Mouse (Mus musculus) skeletal muscle tissue, adult 2 months (tissue): ENCODE results near the gene Ube2j1.
"Not testable (repeated sequence)": the region's sequence is repeated elsewhere in the genome, so short reads cannot be mapped to it uniquely, and the experiment has no call there.

Source experiments
- DNase-seq: peaks from one replicate; pipeline ENCODE4 v3.0.0-alpha.2; 2012; ENCODE audit warnings: low read depth, low spot score

Gene Ube2j1

DNA sequence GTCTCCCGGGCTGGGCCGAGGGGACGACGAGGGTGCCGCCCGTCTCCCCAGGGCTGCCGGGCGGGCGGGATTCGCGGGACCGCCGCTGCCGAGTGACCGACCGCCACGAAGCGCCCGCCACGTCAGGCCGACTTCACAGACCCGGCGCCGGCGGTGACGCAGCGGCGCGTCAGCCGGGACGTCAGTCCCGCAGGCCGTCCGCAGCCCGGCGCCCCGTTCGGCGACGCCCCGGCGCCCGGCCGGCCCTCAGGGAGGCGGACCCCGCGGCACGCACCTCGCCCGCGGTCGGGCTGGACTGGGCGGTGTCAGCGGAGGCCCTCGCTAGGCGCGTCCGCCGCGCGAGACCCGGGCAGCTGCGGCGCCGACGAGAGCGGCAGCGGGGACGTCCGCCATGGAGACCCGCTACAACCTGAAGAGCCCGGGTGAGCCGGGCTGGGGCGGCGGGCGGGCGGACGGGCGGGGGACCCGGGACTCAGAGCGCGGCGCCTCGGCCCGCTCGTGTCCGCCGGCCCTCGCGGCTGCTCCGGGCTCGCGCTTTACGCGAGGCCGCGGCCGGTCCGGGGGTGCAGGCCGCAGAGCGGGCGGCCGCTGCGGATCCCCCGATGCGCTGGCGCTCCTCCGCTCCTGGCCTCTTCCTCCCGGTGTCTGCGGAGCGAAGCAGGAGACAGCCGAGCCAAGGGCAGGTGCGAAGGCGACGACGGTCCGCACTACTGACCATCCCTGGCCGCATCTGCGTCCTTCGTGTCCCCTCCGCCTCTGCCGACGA, at the start of gene Ube2j1:
Gene Ube2j1 (plus strand): TSS at position 222 of the 766 bp plus-strand sequence.
- peak; percentile 88 for DNase-seq

DNA sequence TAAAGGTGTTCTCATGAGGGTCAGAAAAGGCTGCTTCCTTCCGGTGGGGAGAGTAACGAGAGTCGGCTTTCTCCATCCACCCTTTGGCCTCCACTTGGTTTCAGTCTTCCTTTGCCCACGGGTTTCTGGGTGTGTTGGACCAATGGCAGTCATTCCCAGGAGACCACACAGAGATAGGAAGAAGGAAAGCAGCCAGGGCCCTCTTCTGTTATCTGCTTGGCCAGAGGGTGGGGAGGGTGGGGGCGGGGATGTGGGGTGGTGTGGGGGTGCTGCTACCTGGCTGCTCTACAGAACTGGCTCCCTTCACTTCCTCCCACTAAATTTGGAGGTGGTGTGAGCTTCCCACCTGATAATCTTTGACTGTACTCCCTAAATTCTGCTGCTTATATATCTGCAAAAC, 49.6 kb upstream of the Ube2j1 start:
- DNase-seq: no peak

DNA sequence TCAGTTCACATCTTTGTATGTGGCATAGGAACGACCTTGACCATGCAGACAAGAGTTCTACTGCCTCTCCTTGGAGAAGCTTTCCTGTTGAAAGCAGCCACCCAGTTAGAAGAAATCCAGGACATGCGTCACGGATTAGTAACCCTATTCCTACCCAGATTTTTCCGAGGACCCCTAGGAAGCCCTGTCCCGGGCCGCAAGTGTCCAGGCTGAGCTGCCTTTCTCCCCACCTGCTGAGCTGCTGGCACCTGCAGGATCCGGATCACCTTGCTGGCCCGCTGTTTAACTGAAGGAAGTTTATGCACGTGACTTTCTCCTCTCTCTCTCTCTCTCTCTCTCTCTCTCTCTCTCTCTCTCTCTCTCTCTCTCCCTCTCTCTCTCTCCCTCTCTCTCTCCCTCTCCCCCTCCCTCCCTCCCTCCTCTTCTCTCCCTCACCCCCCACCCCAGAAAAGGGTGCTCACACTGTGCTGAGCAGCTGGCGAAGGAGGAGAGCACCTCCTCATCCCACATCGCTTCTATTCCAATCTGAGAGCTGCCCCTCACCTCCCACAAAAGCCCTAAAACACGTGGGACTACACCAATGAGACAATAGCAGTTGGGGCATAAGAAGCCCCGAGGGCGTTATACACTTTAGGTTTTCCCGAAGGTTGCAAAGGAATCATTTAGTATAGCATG, 49.0 kb upstream of the Ube2j1 start:
- DNase-seq: no peak

DNA sequence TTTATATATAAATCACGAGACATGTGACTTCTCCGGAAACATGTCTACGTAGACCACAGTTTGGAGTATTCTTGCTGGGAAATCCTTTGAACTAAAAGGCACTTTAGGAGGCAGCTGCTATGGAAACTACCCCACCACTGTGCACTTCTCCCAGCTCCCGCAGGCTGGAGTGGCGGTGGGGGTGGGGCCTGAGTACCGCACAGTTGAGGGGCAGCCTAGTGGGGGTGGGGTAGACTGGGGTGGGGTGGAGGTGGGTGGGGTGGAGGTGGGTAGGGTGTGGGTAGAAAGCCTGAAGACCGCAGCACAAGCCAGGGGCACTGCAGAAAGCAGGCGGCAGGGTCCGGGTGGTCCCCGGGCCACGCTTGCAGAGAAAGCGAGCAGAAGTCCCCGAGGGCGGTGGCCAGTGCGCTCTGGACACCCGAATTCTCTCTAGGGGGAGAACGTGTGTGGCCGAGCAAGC, 48.5 kb upstream of the Ube2j1 start, which contains the start of gene Rragd:
Gene Rragd (plus strand): TSS at position 322 of the 460 bp plus-strand sequence.
- no peak for DNase-seq

DNA sequence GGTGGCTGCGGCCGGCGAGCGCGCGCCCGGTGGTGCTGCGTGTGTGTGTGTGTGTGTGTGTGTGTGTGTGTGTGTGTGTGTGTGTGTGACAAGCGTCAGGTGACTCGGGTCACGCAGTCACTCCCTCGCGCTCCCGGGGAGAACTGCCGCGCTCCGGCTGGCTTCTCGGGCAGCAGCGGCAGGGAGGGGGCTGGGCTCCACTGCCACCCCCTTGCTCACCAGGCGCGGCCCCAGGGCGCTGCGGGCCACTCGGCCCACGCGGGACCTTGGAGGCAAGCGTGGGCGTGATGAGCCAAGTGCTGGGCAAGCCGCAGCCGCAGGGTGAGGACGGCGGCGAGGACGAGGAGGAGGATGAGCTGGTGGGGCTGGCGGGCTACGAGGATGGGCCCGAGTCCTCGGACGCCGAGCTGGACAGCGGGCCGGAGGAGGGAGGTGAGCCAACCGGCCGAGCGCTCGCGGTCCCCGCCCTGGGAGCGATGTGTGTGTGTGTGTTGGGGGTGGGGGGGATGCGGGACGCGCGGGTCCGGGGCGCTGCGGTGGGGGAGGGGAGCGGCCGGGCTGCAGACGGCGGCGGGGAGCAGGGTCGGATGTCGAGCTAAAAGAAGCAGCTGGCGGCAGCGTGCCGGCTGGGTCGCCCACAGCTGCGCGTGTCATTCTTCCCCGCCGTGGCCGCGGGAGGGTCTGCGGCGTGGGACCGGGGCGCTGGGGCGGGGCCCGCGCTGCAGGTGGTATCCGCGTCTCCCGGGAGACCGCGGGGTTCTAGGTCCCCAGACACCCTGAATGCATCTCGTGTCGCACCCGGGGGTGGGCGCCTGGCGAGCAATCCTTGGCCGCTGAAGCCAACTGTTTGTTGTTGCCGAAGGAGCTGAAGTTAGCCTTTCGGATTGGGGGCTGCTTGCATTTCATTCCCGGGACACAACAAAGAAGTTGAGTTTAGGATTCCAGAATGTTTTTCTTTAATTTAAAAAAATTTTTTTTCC, 47.8 kb upstream of the Ube2j1 start:
- DNase-seq: peak; percentile 79

DNA sequence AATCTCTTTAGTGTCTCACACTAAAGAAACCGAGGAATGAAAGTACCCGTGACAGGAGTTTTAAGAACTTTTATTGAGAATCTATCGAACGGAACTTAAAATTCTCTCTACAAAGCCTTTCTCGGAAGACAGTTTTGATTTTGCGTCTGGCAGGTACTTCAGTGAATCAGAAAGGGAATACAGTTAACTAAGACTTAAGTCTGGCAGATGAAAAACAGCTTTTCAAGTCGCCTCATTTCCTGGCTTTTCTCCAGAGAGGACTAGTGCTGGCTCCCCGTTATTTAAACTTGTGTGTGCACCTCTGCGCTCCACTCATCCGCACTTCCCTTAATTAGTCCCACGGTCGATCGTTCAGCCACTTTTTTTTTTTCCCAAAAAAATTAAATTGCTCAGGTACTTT, 47.0 kb upstream of the Ube2j1 start:
- DNase-seq: no peak

DNA sequence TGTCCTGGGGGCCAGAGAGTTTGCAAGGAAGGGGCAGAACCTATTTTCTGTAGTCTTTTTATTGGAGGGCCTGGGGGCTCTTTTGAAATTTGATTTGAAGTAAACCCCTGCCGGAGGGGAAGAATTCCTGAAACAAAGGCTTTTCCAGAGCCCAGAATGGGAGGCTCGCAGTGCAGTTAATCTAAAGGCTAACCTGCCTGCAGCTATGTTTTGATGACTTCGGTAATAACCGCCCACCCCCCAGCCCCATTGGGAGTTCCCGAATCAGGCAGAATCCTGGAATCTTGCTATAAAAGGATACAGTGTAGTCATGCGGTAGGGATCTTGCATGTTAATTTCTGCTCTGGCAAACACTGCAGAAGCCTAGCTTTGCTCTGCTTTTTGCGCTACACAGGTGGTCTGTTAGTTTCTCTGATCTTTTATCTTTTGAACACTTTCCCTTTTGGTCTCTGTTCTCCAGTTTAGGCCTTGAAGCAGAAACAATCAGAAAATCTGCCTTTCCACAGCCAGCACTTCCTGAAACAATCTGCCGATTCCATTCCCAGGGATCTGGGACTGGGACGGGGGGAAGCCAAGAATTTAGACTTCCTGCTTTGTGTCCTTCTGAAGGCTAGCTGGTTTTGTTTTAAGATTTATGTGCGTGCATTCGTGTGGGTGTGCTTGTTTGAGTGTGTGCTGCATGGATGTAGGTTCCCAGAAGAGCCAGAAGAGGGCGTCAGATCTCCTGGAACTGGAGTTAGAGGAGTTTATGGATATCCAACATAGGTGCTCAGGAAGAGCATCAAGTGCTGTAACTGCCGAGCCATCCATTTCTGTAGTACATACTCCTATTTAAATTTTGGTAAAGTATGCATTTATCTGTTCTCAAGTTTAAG, 46.2 kb upstream of the Ube2j1 start:
- DNase-seq: no peak

DNA sequence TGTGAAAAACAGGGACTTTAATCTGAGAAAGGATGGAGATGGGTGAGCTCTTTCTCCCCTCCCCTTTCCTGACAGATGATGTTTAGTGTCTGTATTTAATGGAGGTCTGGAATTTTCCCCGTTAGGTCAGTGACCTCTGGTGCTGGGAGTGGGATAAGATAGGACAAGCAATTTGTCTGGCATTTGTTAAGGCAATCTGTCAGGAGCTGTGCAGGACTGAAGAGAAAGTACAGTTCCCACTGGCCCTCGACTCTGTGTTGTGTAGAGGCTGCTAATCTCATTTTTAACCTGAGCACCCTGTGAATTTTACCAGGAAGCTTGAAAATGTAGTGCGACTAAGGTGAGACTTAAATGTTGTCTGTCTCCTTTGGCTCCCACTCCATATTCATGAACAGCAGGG, 45.5 kb upstream of the Ube2j1 start:
- DNase-seq: no peak

DNA sequence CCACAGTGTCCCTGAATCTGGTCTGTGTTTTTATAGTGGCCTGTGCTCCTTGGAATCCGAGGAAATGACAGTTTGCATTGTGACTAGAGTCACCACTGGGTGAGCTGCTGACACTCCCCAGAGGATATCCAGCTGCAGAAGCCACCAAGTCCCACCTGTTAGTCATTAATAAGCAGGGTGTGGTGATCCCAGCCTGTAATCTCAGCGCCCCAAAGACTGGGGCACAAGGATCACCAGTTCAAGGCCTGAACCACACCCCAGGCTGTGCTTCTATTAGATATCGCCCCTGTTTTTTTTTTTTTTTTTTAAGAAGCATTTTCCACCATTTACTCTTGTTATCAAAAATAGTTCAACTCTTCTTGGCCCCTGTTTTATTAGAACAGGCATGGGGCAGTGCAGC, 44.2 kb upstream of the Ube2j1 start:
- DNase-seq: peak; percentile 14

DNA sequence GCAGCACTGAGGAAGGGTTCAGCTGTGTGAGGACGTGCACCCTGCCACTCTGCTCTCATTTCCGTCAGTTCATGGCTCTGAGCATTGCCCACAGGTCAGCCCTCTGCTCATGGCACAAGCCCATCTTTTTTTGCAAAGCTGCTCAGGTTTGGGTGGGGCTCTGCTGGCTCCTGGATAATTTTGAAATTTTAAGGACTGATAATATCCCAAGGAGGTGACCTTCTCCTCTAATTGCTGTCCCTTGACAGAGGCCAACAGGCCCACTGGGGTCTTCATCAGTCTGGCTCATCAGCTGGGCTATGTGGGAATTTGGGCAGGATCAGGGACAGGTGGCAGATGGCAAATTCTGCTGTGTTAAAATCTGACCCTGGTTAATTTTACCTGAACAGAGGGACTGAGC, 41.9 kb upstream of the Ube2j1 start:
- no peak for DNase-seq

DNA sequence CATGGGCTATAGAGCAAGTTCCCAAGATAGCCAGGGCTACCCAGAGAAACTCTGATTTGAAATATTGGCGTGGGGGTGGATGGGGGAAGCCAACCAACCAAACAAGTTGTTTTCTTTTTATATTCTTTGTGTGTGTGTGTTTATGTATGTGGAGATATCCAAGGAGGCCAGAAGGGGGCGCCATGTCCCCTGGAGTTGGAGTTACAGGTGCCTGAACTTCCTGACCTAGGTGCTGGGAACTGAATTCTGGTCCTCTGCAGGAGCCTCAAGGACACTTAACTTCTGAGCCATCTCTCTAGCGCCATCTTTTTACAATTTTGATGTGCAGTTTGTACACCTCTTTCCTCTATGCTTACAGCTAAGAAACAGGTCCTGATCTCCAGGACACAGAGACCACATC, 37.0 kb upstream of the Ube2j1 start:
- no peak for DNase-seq

DNA sequence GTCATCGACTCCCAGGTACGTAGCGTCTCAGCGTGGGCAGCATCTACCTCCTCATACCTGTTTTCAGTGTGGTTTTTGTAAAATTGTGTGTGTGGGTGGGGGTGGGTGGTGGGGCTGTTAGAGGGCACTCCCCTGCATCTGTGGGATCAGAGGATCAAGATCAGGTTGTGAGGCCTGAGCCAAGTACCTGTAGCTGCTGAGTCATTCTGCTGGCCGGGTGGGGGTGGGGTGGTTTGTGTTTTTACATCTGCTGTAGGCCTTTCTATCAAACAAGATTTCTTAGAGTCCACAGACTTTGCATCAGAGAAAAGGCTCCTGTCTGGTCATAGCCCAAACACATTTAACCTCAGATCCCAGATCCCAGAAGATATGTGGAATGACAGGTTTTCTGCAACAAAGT, 35.1 kb upstream of the Ube2j1 start:
- DNase-seq: no peak

DNA sequence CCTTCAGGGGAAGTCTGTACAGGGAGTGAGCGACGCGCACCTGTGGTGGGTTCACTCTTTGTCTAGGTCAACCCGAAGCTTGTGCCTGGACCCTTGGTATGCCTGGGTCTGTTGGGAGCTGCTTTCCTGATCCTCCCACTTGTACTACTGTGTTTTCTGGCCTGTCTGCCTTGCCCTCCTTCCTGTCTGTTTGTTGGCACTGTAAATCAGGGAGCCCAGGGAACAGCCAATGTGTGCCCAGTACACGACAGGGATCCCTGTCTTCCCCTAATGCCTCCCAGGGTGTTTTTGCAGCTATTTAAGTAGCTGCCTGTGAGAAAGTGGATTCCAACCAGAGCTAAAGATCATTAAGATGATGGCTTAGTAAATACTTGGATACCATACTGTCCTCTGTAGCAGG, 33.6 kb upstream of the Ube2j1 start:
- no peak for DNase-seq

DNA sequence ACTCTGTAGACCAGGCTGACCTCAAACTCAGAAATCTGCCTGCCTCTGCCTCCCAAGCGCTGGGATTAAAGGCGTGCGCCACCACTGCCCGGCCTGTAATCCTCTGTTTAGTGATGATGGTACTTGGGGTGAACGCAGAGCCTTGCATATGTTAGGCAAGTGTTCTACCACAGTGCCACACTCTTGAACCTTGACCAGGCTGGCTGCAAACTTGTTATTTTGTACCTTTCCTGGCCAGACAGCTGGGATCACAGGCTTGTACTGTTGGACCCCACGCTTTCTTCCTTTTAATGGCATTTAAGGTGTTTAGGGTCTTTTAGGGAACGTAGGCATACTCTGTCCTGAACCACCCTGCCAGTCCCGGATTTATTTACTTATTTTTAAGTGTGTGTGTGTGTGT, 32.2 kb upstream of the Ube2j1 start:
- no peak for DNase-seq

DNA sequence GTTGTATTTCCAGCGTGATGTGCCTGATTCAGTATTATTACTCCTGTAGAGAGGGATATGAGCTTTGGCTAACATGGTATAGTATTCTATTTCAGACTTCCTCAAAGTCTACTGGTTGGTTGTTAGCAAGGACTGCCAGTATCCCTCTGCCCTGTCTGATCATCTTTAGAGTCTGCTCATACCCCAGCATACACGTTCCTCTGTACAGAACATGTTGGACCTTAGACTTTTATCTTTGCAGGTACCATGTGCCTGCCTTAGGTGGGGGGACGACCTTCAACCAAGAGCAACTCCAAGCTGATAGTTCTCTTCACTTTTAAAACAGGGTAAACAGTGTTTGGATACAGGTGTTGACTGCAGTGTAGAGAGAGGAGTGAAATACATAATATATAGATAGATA, 29.1 kb upstream of the Ube2j1 start:
- no peak for DNase-seq

DNA sequence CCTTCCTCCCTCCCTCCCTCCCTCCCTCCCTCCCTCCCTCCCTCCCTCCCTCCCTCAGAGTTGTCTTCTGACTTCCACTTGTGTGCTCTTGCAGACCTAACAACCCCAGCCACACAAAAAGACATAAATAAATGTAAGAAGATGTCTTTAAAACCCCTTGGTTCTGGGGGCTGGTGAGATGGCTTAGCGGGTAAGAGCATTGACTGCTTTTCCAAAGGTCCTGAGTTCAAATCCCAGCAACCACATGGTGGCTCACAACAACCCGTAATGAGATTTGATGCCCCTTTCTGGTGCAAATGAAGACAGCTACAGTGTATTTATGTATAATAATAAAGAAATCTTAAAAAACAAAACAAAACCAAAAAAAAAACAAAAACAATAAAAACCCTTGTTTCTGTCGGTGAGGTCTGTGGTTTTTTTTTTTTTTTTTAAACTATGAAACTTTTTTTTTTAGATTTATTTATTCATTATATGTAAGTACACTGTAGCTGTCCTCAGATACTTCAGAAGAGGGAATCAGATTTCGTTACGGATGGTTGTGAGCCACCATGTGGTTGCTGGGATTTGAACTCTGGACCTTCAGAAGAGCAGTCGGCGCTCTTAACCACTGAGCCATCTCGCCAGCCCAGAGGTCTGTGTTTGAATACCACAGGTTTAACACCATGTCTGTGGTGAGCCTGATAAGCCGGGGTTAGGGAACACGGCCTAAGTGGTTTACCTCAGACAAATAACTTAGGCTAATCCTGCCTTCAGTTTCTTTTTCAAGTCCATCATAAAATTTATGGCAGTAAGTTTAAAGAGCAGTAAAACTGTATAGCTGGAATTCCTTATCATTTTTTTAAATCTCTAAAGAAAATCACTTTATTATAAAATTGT, 25.4 kb upstream of the Ube2j1 start:
- not testable (repeated sequence) for DNase-seq

DNA sequence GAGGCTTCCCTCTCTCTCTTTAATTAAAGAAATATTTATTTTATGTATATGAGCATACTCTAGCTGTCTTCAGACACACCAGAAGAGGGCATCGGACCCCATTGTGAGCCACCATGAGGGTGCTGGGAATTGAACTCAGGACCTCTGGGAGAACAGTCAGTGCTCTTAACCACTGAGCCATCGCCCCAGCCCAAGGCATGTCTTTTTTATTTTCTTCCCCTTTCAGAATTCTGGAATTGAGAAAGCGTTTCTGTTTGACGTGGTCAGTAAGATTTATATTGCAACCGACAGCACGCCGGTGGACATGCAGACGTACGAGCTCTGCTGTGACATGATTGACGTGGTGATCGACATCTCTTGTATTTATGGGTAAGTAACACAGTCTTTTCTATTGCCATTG, 24.4 kb upstream of the Ube2j1 start:
- no peak for DNase-seq

DNA sequence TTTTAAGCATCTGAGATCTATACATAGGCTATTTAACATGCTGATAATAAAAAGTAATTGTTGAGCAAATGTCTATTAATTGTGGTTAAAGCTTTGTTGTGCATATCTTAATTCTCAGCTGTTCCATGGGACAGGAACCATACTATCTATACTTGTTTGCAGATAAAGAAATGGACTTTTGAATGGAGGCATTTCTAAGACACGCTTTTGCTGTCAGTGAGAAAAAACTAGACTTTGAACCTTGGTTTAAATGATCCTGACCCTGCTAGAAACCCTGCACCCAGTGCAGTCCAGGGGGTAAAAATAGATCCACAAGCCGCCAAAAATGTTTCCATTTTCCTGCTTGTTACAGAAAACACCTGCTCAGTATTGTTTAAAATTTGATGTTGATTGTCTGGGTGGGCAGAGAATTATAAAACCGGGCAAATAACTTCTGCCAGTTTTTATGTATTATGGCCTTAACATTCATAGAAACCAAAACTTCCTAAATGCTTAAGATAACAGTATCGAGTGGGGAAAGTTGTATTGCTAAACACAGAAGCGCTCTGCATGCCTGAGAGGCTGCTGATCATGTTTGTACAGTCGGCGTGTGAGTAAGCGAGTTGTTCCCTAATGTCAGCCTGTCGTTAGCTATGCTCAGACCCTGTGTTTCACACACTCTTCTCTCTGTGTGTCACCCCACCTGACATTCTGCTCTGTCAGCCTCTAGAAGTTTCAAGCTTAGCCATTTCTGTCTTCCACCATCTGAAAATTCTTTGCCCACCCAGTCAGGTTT, 23.6 kb upstream of the Ube2j1 start:
- no peak for DNase-seq

DNA sequence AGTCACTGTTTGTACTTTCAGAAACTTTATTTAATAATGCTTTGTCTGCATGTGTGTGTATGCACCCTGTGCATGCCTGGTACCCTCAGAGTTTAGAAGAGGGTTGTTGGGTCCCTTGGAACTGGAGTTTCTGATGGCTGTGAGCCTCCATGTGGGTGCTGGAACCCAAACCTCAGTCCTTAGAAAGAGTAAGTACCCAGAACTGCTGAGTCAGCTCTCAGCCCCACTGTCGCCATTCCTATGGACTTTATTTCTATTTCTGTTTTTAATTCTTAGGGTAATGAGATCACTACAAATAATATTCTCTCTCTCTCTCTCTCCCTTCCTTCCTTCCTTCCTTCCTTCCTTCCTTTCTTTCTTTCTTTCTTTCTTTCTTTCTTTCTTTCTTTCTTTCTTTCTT, 21.1 kb upstream of the Ube2j1 start:
- no peak for DNase-seq
